In the genomic region with DNA sequence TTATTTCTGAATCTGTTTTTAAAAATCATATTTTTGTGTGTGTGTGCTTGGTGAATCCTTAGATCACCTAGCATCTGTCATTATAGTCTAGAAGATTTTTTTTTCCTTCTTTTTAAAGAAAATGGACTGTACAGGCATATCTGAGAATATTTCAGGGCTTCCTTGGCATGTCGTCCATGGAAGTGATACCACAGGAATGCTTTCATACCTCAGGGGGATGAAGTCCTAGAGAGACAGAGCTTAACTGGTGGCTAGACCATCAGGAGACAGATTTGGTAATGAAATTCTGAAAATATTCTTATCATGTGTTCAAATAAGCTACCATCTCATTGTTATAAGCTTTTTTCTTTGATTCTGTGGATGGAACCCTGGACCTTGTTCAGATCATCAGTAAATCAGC, we compare ENCODE assay signal across 16 mouse cellular contexts.
"Had no signal": no experiment of that assay in that cellular context is flagged by ENCODE, and none has a peak within 500 bp of the region (broad histone marks: within the 10 kb centered on the region; RNA-seq: fewer than 3 reads in every experiment).

No protein-coding gene starts in this region.

- H3K4me1 ChIP-seq: neural tube, embryonic 13.5 days; neural tube, embryonic 15.5 days; stomach, embryonic 15.5 days had no signal

- H3K27ac ChIP-seq: neural tube, embryonic 13.5 days; neural tube, embryonic 15.5 days; stomach, embryonic 15.5 days; stomach, postnatal 0 days had no signal

- H3K36me3 ChIP-seq: neural tube, embryonic 13.5 days; neural tube, embryonic 15.5 days; stomach, embryonic 15.5 days had no signal

- H3K4me3 ChIP-seq: neural tube, embryonic 13.5 days; neural tube, embryonic 15.5 days; stomach, embryonic 15.5 days had no signal

- H3K4me2 ChIP-seq: neural tube, embryonic 13.5 days; neural tube, embryonic 15.5 days; stomach, embryonic 15.5 days had no signal

- H3K27me3 ChIP-seq: neural tube, embryonic 13.5 days; neural tube, embryonic 15.5 days; stomach, embryonic 15.5 days had no signal

- DNase-seq: retina, postnatal 1 day; right cerebral cortex, adult 18-20 months; right cerebral cortex, postnatal 14 days; right cerebral cortex, postnatal 25 days; right cerebral cortex, postnatal 4 days; spleen, adult 18-20 months; thymus, adult 18-20 months; thymus, adult 2 months; thymus, postnatal 14 days; thymus, postnatal 25 days; thymus, postnatal 36 days; thymus, postnatal 4 days had no signal

- H3K9me3 ChIP-seq: neural tube, embryonic 13.5 days; neural tube, embryonic 15.5 days; stomach, embryonic 15.5 days had no signal
